Mouse (Mus musculus): ENCODE data around the gene Susd3. TPM values are rescaled to one million over a fixed set of nuclear protein-coding genes. Genes with fewer than 3 reads are reported as not detected.

The Susd3 gene
- polyA plus RNA-seq (2014; fragmentation: Illumina TruSeq; extraction: RNeasy Lipid Tissue Mini Kit (QIAGEN cat#74804); ENCODE audit: low read depth, low replicate concordance), result 8.1 TPM

GRCm38 (mm10) chr13:49248467-49248862, at the start of gene Susd3:
Susd3 (minus strand) TSS chr13:49248706.

GRCm38 (mm10) chr13:49215504-49216219, 32.8 kb downstream of the Susd3 start, which contains the start of gene Card19:
Card19 (minus strand) TSS chr13:49216037.

GRCm38 (mm10) chr13:49187288-49188218, 61.0 kb downstream of the Susd3 start, which contains the start of gene Ninj1:
Ninj1 (plus strand) TSS chr13:49187485.

Other genes starting within 250 kb of the Susd3 start
- gene Wnk2, start 100.7 kb downstream of the Susd3 start, polyA plus RNA-seq (2014; fragmentation: Illumina TruSeq; extraction: RNeasy Lipid Tissue Mini Kit (QIAGEN cat#74804); ENCODE audit: low read depth, low replicate concordance), result 15.7 TPM
- 54.3 TPM for gene Ninj1, start 61.2 kb downstream of the Susd3 start, polyA plus RNA-seq (2014; fragmentation: Illumina TruSeq; extraction: RNeasy Lipid Tissue Mini Kit (QIAGEN cat#74804); ENCODE audit: low read depth, low replicate concordance)
- 50.8 TPM for gene Card19, start 32.7 kb downstream of the Susd3 start, polyA plus RNA-seq (2014; fragmentation: Illumina TruSeq; extraction: RNeasy Lipid Tissue Mini Kit (QIAGEN cat#74804); ENCODE audit: low read depth, low replicate concordance)
- 3.0 TPM for gene Fgd3, start 71.6 kb upstream of the Susd3 start, polyA plus RNA-seq (2014; fragmentation: Illumina TruSeq; extraction: RNeasy Lipid Tissue Mini Kit (QIAGEN cat#74804); ENCODE audit: low read depth, low replicate concordance)
- 22.7 TPM for gene Bicd2, start 92.9 kb upstream of the Susd3 start, polyA plus RNA-seq (2014; fragmentation: Illumina TruSeq; extraction: RNeasy Lipid Tissue Mini Kit (QIAGEN cat#74804); ENCODE audit: low read depth, low replicate concordance)
- gene Ippk, start 172.5 kb upstream of the Susd3 start, polyA plus RNA-seq (2014; fragmentation: Illumina TruSeq; extraction: RNeasy Lipid Tissue Mini Kit (QIAGEN cat#74804); ENCODE audit: low read depth, low replicate concordance), result 14.9 TPM
- gene Tes3-ps, start 244.6 kb upstream of the Susd3 start, polyA plus RNA-seq (2014; fragmentation: Illumina TruSeq; extraction: RNeasy Lipid Tissue Mini Kit (QIAGEN cat#74804); ENCODE audit: low read depth, low replicate concordance), result 0.12 TPM